Mouse (Mus musculus) intestine, postnatal 0 days (tissue): ENCODE data around the gene Luc7l3. TPM values are rescaled to one million over a fixed set of nuclear protein-coding genes. Genes with fewer than 3 reads are reported as not detected.

Experiments used
- ATAC-seq: fragments of 200-750 bp; cut with Nextera tagmentation; 2 replicates; pipeline ENCODE4 v1.8.0; 2017; ENCODE audit warnings: mild to moderate bottlenecking, moderate TSS enrichment, moderate library complexity
- H3K27ac ChIP-seq: fragments of 300-500 bp; sonication (generic); 2 replicates; pipeline ENCODE4 v1.5.1; 2014; ENCODE audit warnings: mild to moderate bottlenecking, low read depth, low read length, moderate library complexity
- H3K27me3 ChIP-seq: fragments of 300-500 bp; sonication (generic); replicated peaks from 2 replicates; pipeline ENCODE4 v1.6.1; 2014; ENCODE audit warnings: low read length, mixed read lengths; ENCODE audit not compliant: control insufficient read depth, insufficient read depth
- H3K36me3 ChIP-seq: fragments of 300-500 bp; sonication (generic); 2 replicates; pipeline ENCODE4 v1.6.1; 2014; ENCODE audit warnings: mild to moderate bottlenecking, moderate library complexity; ENCODE audit not compliant: control insufficient read depth, insufficient read depth
- H3K4me1 ChIP-seq: fragments of 300-500 bp; sonication (generic); replicated peaks from 2 replicates; pipeline ENCODE4 v1.6.1; 2014; ENCODE audit warnings: antibody characterized with exemption, low read length, mixed read lengths; ENCODE audit not compliant: control insufficient read depth, insufficient read depth
- H3K4me2 ChIP-seq: fragments of 300-500 bp; sonication (generic); replicated peaks from 2 replicates; pipeline ENCODE4 v1.6.1; 2014; ENCODE audit warnings: low read depth, mild to moderate bottlenecking, moderate library complexity
- H3K4me3 ChIP-seq: fragments of 300-500 bp; sonication (generic); 2 replicates; pipeline ENCODE4 v1.5.1; 2014; ENCODE audit warnings: low read depth, low read length
- H3K9ac ChIP-seq: fragments of 300-500 bp; sonication (generic); 2 replicates; pipeline ENCODE4 v1.6.1; 2014; ENCODE audit warnings: mild to moderate bottlenecking, low read depth, low read length
- H3K9me3 ChIP-seq: fragments of 300-500 bp; sonication (generic); 2 replicates; pipeline ENCODE4 v1.6.1; 2016; ENCODE audit warnings: mixed run types; ENCODE audit not compliant: control insufficient read depth
- CTCF ChIP-seq: sonication (generic); IDR thresholded peaks from 2 replicates; pipeline ENCODE4 v1.5.1; 2016; ENCODE audit warnings: low read depth, mild to moderate bottlenecking, control low read depth, antibody characterized with exemption, moderate library complexity
- WGBS: fragments of 180-500 bp; shearing (Covaris S2); extraction: QIAGEN DNeasy Blood & Tissue Kit; methylation state at CpG from one replicate; pipeline ENCODE4 v1.1.7; 2014; 5-methylcytosine and 5-hydroxymethylcytosine counted together
- polyA plus RNA-seq: library from polyadenylated mRNA; unstranded; fragments of >200 nt; fragmentation: Nextera tagmentation; extraction: Ambion mirVana; gene quantifications from 2 replicates; pipeline ENCODE4 v1.2.1, GENCODE M21; 2015

The Luc7l3 gene
- polyA plus RNA-seq, 1 experiment from 2014 or later: 52.4 TPM

DNA sequence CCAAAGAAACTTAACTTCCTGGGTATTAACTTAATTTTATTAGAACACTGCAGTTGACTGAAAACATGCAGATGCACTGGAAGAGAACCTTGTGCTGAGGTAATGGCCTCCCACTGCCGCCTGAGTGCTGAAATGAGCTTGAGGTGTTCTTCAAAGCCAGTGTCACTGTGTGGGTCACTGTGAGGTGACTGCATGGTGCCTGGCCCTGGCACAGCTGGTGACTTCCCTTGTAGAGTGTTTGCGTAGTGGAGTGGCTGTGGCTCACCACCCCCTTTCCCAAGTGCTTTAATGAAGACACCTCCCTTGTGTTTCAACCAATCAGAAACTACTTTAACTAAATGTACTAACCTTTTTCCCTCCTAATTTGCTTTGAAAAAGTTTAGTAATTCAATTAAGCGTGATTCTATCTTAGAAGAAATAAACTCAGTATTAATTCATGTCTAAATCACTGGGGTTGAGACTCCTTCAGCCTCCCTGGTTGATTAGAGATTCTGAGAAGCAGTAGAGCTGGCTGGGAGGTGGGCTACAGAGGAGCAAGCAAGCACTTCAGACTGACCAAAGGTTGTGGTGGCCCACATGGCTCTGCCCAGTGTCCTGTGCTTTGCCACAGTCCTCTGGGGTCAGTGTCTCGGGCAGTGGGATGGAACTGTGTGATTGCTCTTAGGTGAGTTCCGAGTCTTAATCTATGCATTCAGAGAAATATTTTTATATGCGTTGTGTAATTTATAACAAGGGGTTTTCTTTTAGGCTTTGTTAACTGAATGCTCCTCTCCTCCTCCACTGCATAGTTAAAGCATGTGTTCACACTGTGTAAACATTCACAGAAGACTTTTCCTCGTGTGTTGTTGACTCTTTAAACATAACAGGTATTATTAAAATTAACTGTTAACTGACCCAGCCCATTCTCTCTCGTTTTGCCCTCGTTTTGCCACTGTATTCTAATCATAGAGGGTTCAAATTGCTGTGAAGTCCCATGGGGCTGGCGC lies 19.5 kb upstream of the Luc7l3 start:
- Histone ChIP-seq H3K4me3 (no peak overlapping the region), H3K4me2 (no peak overlapping the region), H3K27me3 (no peaks in the 10 kb centered on the region), H3K4me1 (no peaks in the 10 kb centered on the region), H3K36me3 (peaks cover 28% of the 10 kb centered on the region), H3K27ac (no peak overlapping the region), H3K9ac (no peak overlapping the region), H3K9me3 (no peaks in the 10 kb centered on the region)
- 54% methylated on average over 10 of the region's 10 CpGs for WGBS
- no peak for ATAC-seq
- TF ChIP-seq CTCF: no peak

- H3K36me3 ChIP-seq: peaks cover 33% of the 10 kb centered on the region
- no peak overlapping the region for H3K27ac ChIP-seq
- WGBS: 56% methylated on average over 18 of the region's 18 CpGs
- H3K9ac ChIP-seq: no peak overlapping the region
- no peaks in the 10 kb centered on the region for H3K9me3 ChIP-seq
- H3K27me3 ChIP-seq: no peaks in the 10 kb centered on the region
- peak; percentile 83 for TF ChIP-seq CTCF
- H3K4me3 ChIP-seq: no peak overlapping the region
- no peak overlapping the region for H3K4me2 ChIP-seq
- ATAC-seq: peak; percentile 58
- no peaks in the 10 kb centered on the region for H3K4me1 ChIP-seq
Measured at GRCm38 (mm10) chr11:94339732-94340585, 18.2 kb upstream of the Luc7l3 start.

DNA sequence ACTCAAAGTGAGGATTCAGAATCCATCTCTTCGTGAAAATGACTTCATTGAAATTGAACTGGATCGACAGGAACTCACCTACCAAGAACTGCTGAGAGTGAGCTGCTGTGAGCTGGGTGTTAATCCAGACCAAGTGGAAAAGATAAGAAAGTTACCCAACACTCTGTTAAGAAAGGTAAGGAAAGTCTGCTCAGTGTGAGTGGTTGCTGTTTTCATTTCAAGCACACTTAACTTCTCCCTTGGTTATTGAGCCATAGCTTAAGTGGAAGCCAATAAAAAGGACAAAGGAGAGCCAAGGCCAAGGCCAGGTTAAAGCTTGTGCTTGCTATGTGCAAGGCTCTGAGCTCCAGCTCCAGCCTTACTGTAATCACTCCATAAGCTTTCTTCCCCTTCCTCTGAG lies 16.6 kb upstream of the Luc7l3 start:
- H3K27me3 ChIP-seq: no peaks in the 10 kb centered on the region
- peaks cover 39% of the 10 kb centered on the region for H3K36me3 ChIP-seq
- ATAC-seq: no peak
- 67% methylated on average over 2 of the region's 2 CpGs for WGBS
- H3K9me3 ChIP-seq: no peaks in the 10 kb centered on the region
- no peaks in the 10 kb centered on the region for H3K4me1 ChIP-seq
- no peak overlapping the region for H3K27ac ChIP-seq
- no peak overlapping the region for H3K4me2 ChIP-seq
- H3K9ac ChIP-seq: no peak overlapping the region
- no peak overlapping the region for H3K4me3 ChIP-seq
- no peak for TF ChIP-seq CTCF

DNA sequence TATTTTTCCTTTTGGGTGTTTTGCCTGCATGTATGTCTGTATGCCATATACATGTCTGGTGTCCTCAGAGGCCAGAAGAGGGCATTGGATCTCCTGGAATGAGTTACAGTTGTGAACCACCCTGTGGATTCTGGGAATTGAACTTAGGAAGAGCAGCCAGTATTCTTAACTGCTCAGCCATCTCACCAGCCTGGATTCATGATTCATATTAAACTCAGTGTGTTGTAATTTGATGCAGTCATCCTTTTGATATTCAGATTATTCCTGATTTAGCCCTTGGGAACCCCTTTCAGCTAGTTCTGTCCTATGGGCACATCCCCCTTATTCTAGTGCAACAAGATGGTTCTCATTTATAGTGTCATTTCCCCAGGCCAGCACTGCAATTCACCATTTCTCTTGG lies 14.8 kb upstream of the Luc7l3 start:
- Histone ChIP-seq H3K9me3 (no peaks in the 10 kb centered on the region), H3K4me1 (no peaks in the 10 kb centered on the region), H3K4me3 (no peak overlapping the region), H3K27ac (no peak overlapping the region), H3K4me2 (no peak overlapping the region), H3K9ac (no peak overlapping the region), H3K36me3 (peaks cover 39% of the 10 kb centered on the region), H3K27me3 (no peaks in the 10 kb centered on the region)
- no peak for TF ChIP-seq CTCF
- no peak for ATAC-seq

- H3K4me2 ChIP-seq: no peak overlapping the region
- WGBS: 70% methylated on average over 8 of the region's 8 CpGs
- H3K4me3 ChIP-seq: no peak overlapping the region
- no peaks in the 10 kb centered on the region for H3K4me1 ChIP-seq
- H3K9ac ChIP-seq: no peak overlapping the region
- H3K36me3 ChIP-seq: peaks cover 30% of the 10 kb centered on the region
- no peaks in the 10 kb centered on the region for H3K27me3 ChIP-seq
- H3K27ac ChIP-seq: no peak overlapping the region
- H3K9me3 ChIP-seq: no peaks in the 10 kb centered on the region
- TF ChIP-seq CTCF: no peak
- ATAC-seq: no peak
Measured at GRCm38 (mm10) chr11:94334386-94334968, 12.7 kb upstream of the Luc7l3 start.

DNA sequence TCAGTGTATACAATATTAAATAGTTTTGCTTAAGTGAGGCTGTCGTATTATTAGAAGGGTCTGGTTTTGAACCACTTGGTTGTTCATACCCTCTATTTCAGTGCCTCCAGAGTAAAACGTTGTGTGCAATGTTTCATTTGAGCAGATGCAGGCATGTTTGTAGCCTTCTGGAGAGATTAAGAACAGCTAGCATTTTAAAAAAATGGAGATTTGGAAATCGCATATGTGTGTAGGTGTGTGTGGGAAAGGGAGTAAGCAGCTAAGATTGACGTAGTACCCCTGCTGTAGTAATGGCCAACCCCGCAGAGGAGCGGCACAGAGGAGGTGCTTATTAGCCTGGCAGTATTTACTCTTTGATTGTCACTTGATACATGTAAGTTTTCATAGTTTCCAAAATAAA lies 10.9 kb upstream of the Luc7l3 start:
- Histone ChIP-seq H3K36me3 (peaks cover 18% of the 10 kb centered on the region; the same call in 1 of the 2 replicates), H3K4me2 (no peak overlapping the region), H3K9me3 (no peaks in the 10 kb centered on the region), H3K27ac (no peak overlapping the region), H3K9ac (no peak overlapping the region), H3K4me1 (0 out of 2 replicates have a peak, but pooled peaks cover 3% of the 10 kb centered on the region), H3K4me3 (no peak overlapping the region), H3K27me3 (no peaks in the 10 kb centered on the region)
- WGBS: 69% methylated on average over 6 of the region's 6 CpGs
- TF ChIP-seq CTCF: no peak
- no peak for ATAC-seq
